Mouse (Mus musculus) erythroid progenitor cell, adult 5-6 weeks (primary cell): ENCODE data around the gene Proser3. TPM values are rescaled to one million over a fixed set of nuclear protein-coding genes. Genes with fewer than 3 reads are reported as not detected.

Experiments used
- ATAC-seq: replicated peaks from 2 replicates; pipeline ENCODE4 v1.8.0; 2016; ENCODE audit warnings: moderate number of reproducible peaks, mild to moderate bottlenecking, moderate TSS enrichment, inconsistent platforms; ENCODE audit not compliant: poor library complexity, low FRiP score, severe bottlenecking
- total RNA-seq, 2 experiments: library from RNA; stranded (forward) in 1 of 2; stranded (reverse) in 1 of 2; fragments of 150-400 nt in 1 of 2; fragments of 186-747, 209-891 nt in 1 of 2; gene quantifications; 2 replicates each; pipeline versions ENCODE4 v1.2.3 to v1.2.4; 2015 to 2017; ENCODE audit warnings: low replicate concordance in 2 of 2

Proser3 gene
- total RNA-seq, 2 experiments from 2014 or later: 16.8 to 18.1 TPM

DNA sequence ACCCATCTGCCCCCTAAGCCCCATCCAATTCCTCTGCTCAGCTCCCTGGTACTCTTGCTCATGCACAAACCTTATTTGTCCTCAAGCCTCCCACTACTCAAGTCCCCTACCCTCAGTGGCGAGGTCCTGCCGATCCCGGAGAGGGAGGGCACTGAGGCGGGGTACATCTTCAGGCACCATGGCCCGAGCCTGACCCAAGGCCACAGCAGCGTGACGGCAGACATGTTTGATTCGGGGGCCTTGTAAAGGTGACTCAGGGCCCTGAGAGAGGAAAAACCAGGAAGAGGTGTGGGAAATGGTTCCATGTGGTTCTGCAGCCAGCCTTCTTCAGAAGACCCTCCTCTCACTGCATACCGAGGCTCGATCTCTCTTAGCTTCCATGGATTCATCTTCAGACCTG is 32.2 kb upstream of the Proser3 start:
- ATAC-seq: no peak

DNA sequence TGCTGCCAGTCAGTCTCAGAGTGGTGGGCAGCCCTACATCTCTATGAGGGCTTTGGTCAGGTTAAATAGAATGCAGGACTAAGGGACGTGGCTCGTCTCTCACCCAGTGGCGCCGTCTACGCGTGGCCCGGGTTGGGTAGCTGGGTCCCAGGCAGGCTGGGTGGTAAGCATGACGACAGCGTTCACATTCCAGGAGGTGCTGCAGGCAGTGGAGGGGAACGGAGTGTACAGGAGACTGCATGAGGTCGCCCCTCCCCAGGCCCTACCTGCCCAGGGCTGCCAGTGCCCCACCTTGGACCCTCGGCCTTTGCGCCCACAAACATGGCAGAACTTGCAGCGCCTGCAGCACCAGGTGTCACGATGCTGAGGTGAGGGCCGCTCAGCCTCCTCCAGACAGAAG is 29.4 kb upstream of the Proser3 start:
- ATAC-seq: no peak

DNA sequence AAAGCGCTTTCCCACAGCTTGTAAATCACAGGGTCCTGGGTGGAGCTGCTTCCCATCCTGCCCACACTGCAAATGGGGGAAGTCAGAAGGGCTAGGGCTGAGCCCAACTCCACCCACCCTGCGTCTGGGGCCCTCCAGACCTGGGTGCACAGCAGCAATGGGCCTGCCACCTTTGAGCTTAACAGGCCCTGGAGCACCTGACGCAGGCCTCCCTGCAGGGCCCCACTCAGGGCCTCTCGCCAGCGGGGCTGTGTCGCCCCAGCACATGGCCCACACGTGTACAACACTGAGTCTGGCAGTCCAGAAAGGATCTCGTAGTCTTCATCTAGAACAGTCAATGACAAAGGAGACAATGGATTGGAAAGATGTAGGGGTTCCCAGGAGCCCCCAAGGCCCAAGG is 27.9 kb upstream of the Proser3 start:
- no peak for ATAC-seq

DNA sequence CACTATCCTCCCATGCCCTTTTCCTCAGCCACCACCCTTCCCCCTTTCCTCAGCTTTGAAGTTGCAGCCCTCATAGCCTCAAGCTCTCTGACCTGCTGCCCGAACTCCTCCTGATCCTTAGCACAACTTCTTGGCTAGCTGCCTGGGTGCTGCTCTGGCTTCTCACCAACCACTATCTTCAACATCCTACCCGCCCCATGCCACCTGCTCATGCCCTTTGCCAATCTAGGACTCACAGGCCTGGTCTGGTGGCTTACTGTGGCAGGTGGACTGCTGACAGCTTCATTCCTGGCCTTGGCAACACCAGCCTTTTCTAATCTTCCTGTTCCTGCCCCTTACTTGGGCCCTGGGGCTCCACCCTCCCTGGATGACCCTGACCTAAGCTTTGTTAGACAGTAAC is 20.9 kb upstream of the Proser3 start:
- peak; percentile 90 for ATAC-seq

DNA sequence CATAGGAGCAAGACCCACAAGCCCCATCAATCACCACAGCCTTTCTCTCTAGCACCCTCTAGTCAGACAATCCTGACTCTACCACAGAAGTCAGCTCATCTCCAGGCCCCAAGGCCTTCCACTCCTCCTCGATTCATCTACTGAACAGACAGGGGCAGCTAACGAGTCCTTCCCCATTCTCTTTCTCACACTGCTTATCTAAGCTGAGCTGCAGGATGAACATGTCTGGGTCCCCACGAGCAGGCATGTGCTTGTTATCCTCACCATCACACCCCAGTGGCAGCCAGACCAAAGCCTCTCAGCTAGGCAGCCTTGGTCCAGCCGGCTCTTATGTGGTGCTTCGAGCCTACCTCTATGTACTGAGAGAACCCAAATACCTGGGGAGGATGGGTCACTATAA is 20.3 kb upstream of the Proser3 start:
- peak; percentile 54 for ATAC-seq

DNA sequence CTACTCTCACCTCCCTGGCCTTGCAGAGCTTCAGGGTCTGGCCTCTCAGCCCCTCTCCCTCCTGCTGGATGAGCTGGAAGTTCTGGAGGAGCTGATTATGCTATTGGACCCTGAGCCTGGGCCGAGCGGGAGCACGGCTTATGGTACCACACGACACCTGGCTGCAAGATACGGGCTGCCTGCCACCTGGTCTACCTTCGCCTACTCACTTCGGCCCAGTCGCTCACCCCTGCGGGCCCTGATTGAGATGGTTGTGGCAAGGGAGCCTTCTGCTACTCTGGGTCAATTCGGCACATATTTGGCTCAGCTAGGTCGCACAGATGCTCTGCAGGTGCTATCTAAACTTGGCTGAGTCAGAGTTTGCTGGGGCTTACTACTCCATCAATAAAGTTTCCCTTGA is 15.5 kb upstream of the Proser3 start:
- ATAC-seq: no peak

DNA sequence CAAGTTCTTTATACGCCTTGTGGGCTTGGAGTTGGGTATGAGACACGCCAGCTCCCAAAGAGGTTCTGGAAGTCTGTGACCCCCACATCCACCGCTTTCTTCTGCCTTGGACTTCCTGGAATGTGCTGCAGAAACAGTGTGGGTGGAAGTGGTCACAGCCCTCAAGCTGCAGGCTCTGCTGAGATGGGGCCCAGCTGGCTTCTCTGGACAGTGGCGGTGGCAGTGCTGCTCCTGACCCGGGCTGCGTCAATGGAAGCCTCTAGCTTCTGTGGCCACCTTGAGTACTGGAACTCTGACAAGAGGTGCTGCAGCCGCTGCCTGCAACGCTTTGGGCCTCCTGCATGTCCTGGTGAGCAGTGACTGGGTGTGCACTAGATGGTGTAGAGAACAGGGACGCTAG is 13.9 kb upstream of the Proser3 start:
- no peak for ATAC-seq

DNA sequence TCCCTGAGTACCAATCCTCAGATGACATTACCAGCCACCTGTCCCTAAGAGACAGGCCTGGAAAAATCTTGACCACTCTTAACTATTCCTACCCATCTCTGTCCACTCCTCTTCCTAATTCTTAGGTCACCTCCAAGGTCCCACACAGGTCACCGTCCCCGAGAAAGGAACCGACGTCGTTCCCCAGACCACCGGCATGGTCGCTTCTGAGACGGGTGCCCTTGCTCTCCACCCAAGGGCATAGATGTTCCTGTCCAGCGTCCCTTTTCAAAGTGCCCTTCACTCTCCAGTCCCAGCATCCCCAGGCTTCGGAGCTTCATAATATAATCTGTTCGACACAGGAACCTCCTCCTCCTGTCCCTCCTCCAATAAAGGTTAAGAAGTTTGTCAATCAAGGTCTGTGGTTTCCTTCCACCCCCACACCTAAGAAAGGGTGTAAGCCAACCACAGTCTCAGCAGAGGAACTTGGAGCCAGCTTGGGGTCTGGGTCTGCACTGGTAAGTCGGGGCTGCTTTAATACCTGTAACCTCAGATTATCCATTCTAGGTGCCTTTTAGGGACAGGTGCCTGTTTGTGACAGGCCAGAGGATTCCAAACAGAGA is 13.0 kb upstream of the Proser3 start, which contains the start of gene Igflr1:
TSS of gene Igflr1 (plus strand) at position 458 of the 602 bp plus-strand sequence.
- no peak for ATAC-seq

DNA sequence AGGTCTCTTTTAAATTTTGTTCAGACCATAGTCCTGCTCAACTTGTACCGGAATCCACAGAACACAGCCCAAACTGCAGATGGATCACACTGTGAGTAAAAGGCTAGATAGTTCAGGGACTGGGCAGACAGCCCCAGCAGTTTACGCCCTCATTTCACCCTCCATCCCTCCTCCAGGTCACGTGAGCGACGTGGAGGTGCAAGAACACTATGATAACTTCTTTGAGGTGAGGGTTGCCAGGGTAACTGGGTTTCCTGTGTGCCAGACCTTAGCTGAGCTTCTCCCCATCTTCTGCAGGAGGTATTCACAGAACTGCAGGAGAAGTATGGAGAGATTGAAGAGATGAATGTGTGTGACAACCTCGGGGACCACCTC is 11.8 kb upstream of the Proser3 start:
- no peak for ATAC-seq

DNA sequence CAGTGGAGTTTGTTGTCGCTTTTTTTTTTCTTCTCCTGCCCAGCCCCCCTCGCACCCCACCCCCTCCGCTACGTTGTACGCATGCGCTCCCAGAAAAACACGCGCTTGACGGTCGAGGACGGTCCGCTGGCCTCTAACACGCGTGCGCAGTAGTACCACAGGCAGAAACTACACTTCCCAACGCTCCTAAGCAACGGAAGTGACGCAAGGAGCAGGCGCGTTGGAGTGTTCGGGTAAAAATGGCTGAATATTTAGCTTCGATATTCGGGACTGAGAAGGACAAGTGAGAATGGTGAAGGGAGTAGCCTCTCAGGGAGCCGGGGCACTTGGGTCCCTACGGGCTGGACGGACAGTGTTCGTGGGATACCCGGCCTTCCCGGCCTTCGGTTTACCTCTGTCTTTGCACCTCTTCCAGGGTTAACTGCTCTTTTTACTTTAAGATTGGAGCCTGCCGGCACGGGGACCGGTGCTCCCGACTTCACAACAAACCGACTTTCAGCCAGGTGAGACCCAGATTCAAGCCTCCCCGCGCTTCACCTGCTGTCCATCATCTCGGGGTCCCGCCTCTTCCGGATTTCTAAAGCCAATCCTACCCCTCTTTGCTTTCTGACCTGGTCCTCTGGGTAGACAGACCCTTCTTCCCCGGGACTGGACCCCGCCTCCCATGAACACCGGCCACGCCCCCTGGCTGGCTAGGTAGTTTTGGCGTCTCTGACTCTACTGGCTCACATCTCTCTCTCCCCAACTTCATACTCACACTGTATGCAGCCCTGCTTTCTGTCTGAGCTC is 11.2 kb upstream of the Proser3 start, which contains the start of the genes U2af1l4, Gm49396 and Psenen:
TSS of gene U2af1l4 (plus strand) at position 185 of the 789 bp plus-strand sequence.
TSS of gene Gm49396 (plus strand) at position 228 of the 789 bp plus-strand sequence.
TSS of gene Psenen (minus strand) at position 511 of the 789 bp plus-strand sequence.
- ATAC-seq: peak; percentile 73

DNA sequence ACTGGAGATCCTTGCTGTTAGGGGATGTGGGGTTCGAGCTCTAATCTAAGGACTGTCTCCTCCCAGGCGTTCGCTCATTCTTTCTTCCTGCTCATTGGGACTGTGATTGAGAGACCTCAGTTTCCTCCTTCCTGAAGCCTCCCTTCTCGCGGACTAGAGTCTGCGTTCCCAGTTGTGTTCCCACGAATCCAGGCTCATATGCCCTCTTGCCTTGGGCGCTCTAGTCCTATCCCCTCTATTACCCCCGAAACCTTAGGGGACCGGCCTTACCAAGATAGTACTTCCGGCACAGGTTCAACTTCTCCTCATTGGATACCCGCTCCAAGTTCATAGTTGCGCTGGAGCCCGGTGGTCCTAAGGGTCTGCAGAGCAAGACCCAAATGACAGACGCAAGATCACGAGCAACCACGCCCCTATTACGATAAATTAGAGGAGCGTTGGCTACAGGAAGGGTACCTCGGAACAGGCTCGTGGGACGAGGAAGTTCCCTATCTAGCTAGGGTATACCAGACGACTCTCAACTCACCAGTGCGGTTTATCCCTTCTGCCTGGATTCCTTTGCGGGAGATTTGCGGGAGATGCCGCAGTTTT is 10.5 kb upstream of the Proser3 start:
- peak; percentile 10 for ATAC-seq

DNA sequence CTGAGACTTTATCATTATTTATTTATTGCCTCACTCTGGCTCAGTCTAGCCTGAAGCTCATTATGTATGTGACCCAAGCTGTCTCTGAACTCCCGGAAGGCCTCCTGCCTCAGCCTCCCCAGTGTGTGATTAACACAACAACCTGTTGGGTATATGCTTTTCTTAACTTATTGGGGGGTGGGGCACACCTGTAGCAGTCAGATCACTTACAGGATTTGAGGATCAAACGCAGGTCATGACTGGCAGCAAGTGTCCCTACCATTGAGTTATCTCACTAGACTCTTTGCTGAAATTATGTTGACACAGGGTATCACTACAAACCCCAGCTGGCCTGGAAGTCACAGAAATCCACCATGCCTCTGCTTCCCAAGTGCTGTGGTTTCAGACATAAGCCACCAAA is 8.2 kb upstream of the Proser3 start:
- ATAC-seq: no peak

DNA sequence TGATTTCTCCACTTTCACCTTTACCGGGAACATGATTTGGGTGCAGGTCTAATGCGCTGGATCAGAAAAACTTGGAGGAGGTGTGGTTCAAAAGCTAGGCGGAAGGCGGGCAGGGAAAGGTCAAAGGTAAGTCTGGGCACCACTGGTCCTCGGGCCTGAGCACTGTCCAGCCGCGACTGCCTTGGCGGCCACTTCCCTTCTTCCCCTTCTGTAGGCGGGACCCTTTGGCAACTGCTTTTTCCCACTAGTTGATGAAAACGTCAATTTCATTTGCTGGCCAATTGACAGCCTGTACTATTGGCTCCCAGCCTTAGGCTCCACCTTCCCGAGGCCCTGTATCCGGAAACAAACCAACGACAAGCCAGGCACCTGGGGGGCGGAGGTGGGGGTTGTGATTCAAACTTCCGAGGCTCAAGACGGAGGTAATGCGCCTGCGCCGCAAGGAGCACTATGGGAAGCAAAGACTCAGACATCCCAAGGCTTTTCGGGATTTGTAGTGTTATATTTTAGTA is 7.4 kb upstream of the Proser3 start, which contains the start of gene Lin37:
TSS of gene Lin37 (minus strand) at position 396 of the 512 bp plus-strand sequence.
- ATAC-seq: peak; percentile 73

DNA sequence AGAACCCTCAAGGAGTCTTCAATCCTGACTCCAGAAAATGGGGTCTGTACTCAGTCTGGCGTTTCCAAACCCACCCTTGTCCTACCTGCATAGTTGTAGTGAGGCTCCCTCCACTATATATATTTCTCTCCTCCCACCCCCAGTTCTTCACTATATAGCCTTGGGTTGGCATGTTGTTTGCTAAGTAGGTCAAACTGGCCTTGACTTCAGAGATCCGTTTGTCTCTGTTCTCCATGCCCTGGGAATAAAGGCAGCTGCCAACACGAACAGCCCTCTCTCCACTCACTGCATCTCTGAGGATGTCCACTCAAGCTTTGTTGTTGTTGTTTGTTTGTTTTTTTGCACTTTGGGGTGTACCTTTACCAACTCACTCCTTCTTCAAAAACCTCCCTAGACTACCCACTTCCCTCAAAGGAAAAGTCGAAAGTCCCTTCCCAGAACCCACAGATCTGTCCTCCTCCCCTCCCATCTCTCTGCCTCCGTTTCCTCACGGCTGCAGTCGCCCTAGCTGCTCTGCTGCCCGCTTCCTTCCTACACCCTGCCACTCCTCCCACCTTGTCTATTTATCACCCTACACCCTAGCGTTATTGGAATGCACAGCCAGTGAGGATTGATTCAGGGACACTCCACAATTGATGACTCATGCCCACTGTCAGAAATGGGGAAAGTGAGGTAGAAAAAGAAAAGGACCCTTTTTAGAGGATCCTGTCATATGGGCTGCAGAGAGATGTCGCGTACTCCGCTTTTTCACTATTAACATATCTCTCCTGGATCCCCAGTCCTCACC is 6.8 kb upstream of the Proser3 start:
- ATAC-seq: peak; percentile 57

DNA sequence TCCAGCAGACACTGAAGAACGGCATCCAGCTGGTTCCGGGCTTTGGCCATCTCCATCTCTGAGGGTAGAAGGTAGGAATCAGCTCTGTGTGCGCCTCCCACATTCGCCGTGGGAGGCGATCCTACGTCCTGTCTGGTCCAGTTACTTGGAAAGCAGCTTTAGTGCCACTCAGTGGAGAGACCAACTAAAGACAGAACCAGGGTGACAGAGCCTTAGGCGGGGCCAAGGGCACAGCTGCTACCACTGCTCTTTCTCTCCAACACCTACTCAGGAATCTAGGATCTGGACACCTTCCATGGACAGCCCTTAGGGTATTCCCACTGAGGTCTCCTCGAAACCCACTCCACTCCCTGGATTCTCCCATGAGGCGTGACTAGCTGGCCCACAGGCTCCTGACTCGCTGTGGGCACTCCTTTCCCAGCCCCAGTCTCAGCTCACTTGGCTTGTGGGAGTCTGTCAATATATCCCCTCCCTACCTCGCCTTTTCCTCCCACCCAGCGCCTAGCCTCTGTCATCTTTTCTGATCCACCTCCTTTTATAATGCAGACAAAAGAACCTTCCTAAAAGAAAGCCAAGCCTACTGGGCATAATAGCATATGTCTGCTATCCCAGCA is 5.9 kb upstream of the Proser3 start:
- ATAC-seq: no peak

DNA sequence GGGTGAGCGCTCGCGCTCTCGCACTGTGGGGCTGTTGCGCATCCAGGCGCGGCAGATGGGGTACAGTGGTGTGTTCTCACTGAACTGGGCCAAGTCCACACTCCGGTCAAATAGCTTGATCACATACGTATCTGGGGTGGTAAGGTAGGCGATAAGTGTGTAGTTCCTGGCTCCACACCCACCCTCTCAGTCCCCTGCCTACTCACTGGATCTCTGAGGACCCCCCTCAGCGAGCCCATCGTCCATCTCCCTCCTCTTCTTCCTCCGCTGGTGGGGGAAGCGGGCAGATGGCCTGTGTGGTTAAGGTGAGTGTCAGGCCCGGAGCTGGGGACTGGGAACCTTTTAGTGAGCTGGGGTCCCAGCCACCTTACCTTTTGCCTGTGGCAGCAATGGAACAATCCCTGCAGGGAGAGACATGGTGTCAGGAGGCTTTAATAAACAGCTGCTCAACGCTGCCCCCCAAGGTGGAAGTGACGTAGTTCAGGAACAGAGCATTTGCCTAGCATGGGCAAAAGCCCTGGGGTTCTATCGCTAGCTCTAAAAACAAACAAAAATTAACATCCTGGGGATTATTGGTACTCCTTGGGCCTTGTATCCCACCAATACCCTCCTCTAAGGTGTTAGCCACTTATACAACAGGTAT is 4.9 kb upstream of the Proser3 start:
- no peak for ATAC-seq

DNA sequence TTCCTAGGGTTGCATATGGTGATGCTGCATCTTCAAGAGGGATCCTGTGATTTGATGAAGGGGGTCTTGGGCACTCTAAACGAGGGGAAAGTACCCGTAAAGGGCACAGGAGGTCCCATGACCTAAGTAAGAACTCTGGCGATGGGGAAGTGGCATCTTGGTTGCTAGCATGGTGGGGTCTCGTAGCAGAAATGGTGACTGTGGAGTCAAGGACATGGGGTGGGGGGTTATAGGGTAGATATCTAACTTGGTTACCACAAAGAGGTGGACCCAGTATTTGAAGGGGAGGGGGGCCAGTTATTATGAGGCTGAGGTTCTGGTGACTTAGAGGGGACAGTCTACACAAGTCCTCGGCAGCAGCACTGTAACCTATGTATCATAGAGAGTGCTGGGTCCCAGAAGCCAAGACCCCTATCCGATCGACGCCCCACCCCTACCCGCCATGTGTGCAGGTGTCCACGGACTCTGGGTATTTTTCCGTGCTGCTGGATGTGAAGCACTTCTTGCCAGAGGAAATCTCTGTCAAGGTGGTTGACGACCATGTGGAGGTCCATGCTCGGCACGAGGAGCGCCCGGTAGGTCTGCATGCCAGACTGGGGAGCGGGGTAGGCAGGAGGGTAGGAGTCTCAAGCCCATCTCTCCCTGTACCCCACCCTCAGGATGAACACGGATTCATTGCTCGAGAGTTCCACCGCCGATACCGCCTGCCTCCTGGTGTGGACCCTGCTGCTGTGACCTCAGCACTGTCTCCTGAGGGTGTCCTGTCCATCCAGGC is 1.9 kb upstream of the Proser3 start:
- ATAC-seq: no peak

DNA sequence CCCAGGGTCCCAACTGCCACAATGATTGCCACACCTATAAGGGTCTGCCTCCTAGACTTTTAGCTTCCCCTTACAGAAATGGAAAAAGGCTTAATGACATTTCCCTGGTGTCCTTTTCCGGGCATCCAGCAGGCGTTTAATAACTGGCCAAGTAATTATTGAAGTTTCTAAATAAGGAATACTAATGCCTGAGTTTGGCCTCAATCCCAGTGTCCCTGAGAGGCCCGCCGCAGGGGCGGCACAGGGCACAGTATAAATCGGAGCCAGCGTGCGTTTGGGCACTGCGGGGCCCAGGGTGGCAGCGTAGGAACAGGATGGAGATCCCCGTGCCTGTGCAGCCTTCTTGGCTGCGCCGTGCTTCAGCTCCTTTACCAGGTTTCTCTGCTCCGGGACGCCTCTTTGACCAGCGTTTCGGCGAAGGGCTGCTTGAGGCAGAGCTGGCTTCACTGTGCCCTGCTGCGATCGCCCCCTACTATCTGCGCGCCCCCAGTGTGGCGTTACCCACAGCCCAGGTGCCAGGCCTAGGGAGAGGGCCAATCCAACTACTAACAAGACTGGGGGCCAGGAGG is 1.0 kb upstream of the Proser3 start:
- peak; percentile 24; the same call in 1 of the 2 replicates for ATAC-seq
